Mouse (Mus musculus) heart, embryonic 15.5 days (tissue): Measurements from ENCODE around the gene Grip1. TPM values are rescaled to one million over a fixed set of nuclear protein-coding genes. Genes with fewer than 3 reads are reported as not detected.
"Not testable (repeated sequence)": the region's sequence is repeated elsewhere in the genome, so short reads cannot be mapped to it uniquely, and the experiment has no call there.

Experiments used
- ATAC-seq: fragments of 200-750 bp; cut with Nextera tagmentation; replicated peaks from 2 replicates; pipeline ENCODE4 v1.8.0; 2017; ENCODE audit warnings: low read depth, moderate TSS enrichment; ENCODE audit not compliant: insufficient number of reproducible peaks, insufficient read depth, low FRiP score
- H3K27ac ChIP-seq: fragments of 300-500 bp; sonication (generic); 2 replicates; pipeline ENCODE4 v1.5.1; 2015; ENCODE audit warnings: mild to moderate bottlenecking, inconsistent platforms
- H3K27me3 ChIP-seq: fragments of 300-500 bp; sonication (generic); 2 replicates; pipeline ENCODE4 v1.6.1; 2015; ENCODE audit warnings: inconsistent platforms
- H3K36me3 ChIP-seq: fragments of 300-500 bp; sonication (generic); 2 replicates; pipeline ENCODE4 v1.6.1; 2015; ENCODE audit warnings: mild to moderate bottlenecking, inconsistent platforms
- H3K4me1 ChIP-seq: fragments of 300-500 bp; sonication (generic); replicated peaks from 2 replicates; pipeline ENCODE4 v1.6.1; 2015; ENCODE audit warnings: inconsistent platforms
- H3K4me2 ChIP-seq: fragments of 300-500 bp; sonication (generic); 2 replicates; pipeline ENCODE4 v1.6.1; 2015; ENCODE audit warnings: inconsistent platforms, mild to moderate bottlenecking, moderate library complexity
- H3K4me3 ChIP-seq: fragments of 300-500 bp; sonication (generic); 2 replicates; pipeline ENCODE4 v1.5.1; 2015; ENCODE audit warnings: mild to moderate bottlenecking, inconsistent platforms
- H3K9ac ChIP-seq: fragments of 300-500 bp; sonication (generic); 2 replicates; pipeline ENCODE4 v1.6.1; 2015; ENCODE audit warnings: mild to moderate bottlenecking, inconsistent platforms
- H3K9me3 ChIP-seq: fragments of 300-500 bp; sonication (generic); replicated peaks from 2 replicates; pipeline ENCODE4 v1.6.1; 2016; ENCODE audit warnings: inconsistent platforms
- WGBS: fragments of 180-500 bp; shearing (Covaris S2); methylation state at CpG from one replicate; pipeline ENCODE4 v1.1.7; 2015; ENCODE audit warnings: mixed read lengths; 5-methylcytosine and 5-hydroxymethylcytosine counted together
- polyA plus RNA-seq: library from polyadenylated mRNA; unstranded; fragments of >200 nt; fragmentation: Nextera tagmentation; extraction: Ambion mirVana; gene quantifications from 2 replicates; pipeline ENCODE4 v1.2.1, GENCODE M21; 2015

Gene Grip1
- polyA plus RNA-seq, 1 experiment from 2014 or later, result 1.5 TPM

DNA sequence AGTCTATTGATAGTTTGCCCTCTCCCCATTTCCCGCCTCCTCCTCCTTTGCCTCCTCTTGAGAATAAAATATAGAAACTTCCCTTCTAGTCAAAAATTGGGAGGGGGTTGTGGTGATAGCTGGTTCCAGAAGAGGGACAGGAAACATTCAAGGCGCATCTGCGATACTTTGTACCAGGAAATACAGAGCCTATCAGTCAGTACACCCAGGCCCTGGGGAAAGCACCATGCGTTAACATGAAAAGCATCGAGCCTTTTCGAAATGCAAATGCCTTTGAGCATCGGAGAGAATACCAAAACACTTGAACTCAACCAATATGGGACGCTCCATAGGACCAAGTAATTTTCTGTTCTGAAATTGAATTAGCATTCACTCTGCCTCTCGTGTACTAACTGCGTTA lies 612.7 kb downstream of the Grip1 start:
- Histone ChIP-seq H3K9me3 (no peaks in the 10 kb centered on the region), H3K36me3 (no peaks in the 10 kb centered on the region), H3K4me1 (peaks cover 5% of the 10 kb centered on the region; the same call in 1 of the 2 replicates), H3K4me3 (no peak overlapping the region), H3K9ac (no peak overlapping the region), H3K4me2 (no peak overlapping the region), H3K27me3 (no peaks in the 10 kb centered on the region), H3K27ac (no peak overlapping the region)
- no peak for ATAC-seq
- 88% methylated on average over 10 of the region's 10 CpGs for WGBS

DNA sequence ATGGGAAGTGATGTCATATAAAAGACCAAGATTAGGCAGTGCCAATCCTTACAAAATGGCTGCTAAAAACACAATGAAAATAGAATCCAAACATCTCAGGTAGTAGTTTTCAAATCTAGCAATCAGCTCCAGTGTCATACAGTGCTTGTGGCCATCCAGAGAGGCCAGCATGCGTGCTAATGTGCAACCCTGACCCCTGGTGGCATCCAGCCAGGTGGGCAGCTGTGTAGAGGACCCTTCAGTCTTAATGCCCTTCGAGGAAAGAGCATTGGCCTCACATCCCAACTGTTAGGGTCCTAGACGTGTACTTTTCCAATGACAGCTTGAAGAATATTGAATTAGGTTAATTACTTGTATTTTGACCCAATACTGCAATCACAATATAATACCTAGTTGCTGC lies 624.2 kb downstream of the Grip1 start:
- Histone ChIP-seq H3K9ac (no peak overlapping the region), H3K9me3 (no peaks in the 10 kb centered on the region), H3K27me3 (no peaks in the 10 kb centered on the region), H3K4me3 (no peak overlapping the region), H3K27ac (no peak overlapping the region), H3K36me3 (no peaks in the 10 kb centered on the region), H3K4me2 (no peak overlapping the region), H3K4me1 (no peaks in the 10 kb centered on the region)
- WGBS, result 77% methylated on average over 3 of the region's 3 CpGs
- ATAC-seq, result no peak

DNA sequence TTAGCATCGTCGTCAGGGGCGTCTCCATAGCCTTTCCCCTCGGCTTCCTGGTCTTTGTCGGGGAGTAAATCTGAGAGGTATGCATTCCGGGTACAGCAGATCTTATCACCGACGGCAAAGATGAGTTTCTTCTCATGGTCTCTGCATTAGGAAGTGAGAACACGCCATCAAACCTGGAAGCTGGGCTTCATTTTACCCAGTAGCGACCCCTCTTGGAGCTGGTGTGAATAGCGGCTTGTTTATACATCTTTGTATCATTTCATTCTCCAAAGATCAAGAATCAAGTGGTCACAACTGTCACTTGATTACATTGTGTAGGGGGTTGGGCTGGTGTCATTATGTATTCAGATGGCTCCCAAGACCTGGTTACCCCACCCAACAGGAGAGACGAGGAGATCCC lies 638.9 kb downstream of the Grip1 start:
- WGBS, result 83% methylated on average over 12 of the region's 12 CpGs
- H3K27ac ChIP-seq, result no peak overlapping the region
- no peak overlapping the region for H3K4me3 ChIP-seq
- no peak for ATAC-seq
- no peak overlapping the region for H3K4me2 ChIP-seq
- H3K9ac ChIP-seq, result no peak overlapping the region
- peaks cover 43% of the 10 kb centered on the region for H3K36me3 ChIP-seq
- H3K9me3 ChIP-seq, result no peaks in the 10 kb centered on the region
- H3K4me1 ChIP-seq, result no peaks in the 10 kb centered on the region
- no peaks in the 10 kb centered on the region for H3K27me3 ChIP-seq

DNA sequence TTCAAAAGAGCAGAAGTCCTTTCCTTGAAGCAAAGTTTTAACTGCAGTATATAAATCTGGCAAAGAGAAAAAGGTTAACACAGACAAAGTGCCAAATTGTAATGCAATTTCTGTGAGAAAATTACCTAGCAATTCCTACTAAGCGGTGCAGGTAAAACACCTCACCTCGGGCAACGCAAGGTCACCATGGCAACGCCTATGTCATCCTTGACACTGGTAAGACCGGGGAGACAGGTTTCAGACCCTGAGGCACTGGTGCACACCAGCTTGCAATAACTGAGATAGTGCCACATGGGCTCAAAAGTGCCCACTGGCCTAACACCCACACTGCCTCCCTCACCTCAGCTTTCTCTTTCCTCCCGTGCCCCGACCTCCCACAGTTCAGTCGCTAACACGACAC lies 641.5 kb downstream of the Grip1 start:
- Histone ChIP-seq H3K36me3 (peaks cover 34% of the 10 kb centered on the region), H3K9ac (no peak overlapping the region), H3K4me2 (no peak overlapping the region), H3K9me3 (no peaks in the 10 kb centered on the region), H3K27ac (no peak overlapping the region), H3K4me3 (no peak overlapping the region), H3K4me1 (no peaks in the 10 kb centered on the region), H3K27me3 (no peaks in the 10 kb centered on the region)
- WGBS, result 91% methylated on average over 9 of the region's 9 CpGs
- ATAC-seq, result no peak

DNA sequence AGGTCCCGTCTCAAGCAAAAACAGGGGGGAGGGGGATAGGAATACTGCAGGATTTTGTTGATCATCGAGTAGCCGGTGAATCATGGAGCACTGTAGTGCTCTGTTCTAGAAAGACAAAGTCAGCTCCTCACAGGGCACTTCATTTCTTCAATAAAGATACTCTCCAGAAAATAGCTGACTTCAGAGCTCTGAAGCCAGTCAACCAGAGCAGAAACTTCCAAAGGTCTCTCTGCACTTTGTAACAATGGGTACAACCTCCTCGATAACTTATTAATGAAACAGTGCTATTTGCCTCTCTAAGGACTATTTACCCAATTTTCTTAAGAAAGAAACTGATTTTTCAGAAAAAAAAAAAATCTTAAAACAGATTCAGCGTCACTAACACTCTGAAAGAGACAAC lies 642.1 kb downstream of the Grip1 start:
- ATAC-seq, result no peak
- Histone ChIP-seq H3K36me3 (peaks cover 35% of the 10 kb centered on the region), H3K9ac (no peak overlapping the region)

DNA sequence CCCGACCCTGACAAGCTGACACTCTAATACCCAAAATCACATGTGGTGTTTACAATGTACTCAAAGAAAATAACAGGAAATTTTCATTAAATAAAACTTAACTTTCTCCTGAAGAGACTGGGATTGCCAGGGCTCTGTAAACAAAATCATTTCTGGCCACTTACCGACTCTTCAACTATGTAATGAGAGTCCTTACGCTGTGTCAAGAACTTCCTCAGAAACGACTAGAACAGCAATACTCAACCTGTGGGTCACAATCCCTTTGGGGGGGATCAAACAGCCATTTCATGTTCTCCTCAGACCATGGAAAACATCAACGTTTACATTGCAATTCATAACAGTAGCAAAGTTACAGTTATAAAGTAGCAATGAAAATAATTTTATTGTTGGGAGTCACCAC lies 643.9 kb downstream of the Grip1 start:
- H3K9me3 ChIP-seq, result no peaks in the 10 kb centered on the region
- no peak overlapping the region for H3K4me3 ChIP-seq
- 86% methylated on average over 5 of the region's 5 CpGs for WGBS
- no peak overlapping the region for H3K9ac ChIP-seq
- peaks cover 41% of the 10 kb centered on the region for H3K36me3 ChIP-seq
- H3K4me1 ChIP-seq, result no peaks in the 10 kb centered on the region
- ATAC-seq, result no peak
- no peak overlapping the region for H3K4me2 ChIP-seq
- H3K27ac ChIP-seq, result no peak overlapping the region
- no peaks in the 10 kb centered on the region for H3K27me3 ChIP-seq

More for the DNA sequence above, 642.1 kb downstream of the Grip1 start:
- no peak overlapping the region for H3K4me2 ChIP-seq
- H3K27me3 ChIP-seq, result no peaks in the 10 kb centered on the region
- WGBS, result 94% methylated on average over 5 of the region's 5 CpGs
- H3K4me3 ChIP-seq, result no peak overlapping the region
- H3K4me1 ChIP-seq, result no peaks in the 10 kb centered on the region
- no peak overlapping the region for H3K27ac ChIP-seq
- H3K9me3 ChIP-seq, result no peaks in the 10 kb centered on the region

DNA sequence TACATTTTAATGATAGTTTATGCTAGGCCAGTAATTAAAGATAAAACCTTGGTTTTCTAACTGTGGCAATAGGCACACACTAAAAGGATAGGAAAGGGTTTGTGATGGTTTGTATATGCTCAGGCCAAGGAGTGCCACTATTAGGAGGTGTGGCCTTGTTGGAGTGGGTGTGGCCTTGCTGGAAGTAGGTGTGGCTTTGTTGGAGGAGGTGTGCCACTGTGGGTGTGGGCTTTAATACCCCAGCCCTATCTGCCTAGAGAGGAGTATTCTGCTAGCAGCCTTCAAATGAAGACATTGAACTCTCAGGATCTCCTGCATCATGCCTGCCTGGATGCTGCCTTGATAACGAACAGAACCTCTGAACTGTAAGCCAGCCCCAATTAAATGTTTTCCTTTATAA lies 647.2 kb downstream of the Grip1 start:
- Histone ChIP-seq H3K27ac (no peak overlapping the region), H3K27me3 (no peaks in the 10 kb centered on the region), H3K9me3 (no peaks in the 10 kb centered on the region), H3K4me2 (no peak overlapping the region), H3K4me1 (peaks cover 2% of the 10 kb centered on the region; the same call in 1 of the 2 replicates), H3K36me3 (peaks cover 35% of the 10 kb centered on the region), H3K4me3 (no peak overlapping the region), H3K9ac (no peak overlapping the region)
- 90% methylated on average over 1 of the region's 1 CpGs for WGBS
- ATAC-seq, result no peak

DNA sequence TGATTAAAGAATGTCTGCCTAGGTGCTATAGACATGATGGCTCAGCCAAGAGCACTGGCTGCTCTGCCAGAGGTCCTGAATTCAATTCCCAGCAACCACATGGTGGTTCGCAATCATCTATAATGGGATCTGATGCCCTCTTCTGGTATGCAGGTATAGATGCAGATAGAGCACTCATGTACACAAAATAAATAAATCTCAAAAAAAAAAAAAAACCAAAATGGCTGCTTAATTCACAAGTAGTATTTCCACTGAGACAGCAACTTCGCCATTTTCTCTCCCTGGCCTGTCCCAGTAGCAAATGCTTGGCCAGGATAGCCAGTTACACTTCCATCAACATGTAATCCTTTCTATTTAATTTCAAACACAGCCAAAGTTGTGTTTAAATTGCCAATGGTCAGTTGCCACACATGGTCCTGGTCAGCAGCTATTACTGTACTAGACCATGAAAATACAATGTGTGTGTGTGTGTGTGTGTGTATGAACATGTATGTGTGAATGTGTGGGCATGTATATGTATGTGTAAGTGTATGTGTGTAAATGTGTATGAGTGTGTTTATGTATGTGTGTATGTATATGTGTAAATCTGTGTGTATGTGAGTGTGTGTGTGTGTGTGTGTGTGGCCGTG lies 658.2 kb downstream of the Grip1 start:
- peak overlapping the region; percentile 89 for H3K27ac ChIP-seq
- peak overlapping the region; percentile 72 for H3K4me3 ChIP-seq
- no peak for ATAC-seq
- H3K9ac ChIP-seq, result peak overlapping the region; percentile 59; the same call in 1 of the 2 replicates
- H3K36me3 ChIP-seq, result peaks cover 8% of the 10 kb centered on the region; the same call in 1 of the 2 replicates
- no peaks in the 10 kb centered on the region for H3K9me3 ChIP-seq
- H3K4me1 ChIP-seq, result no peaks in the 10 kb centered on the region
- H3K27me3 ChIP-seq, result no peaks in the 10 kb centered on the region
- peak overlapping the region; percentile 68 for H3K4me2 ChIP-seq
- WGBS, result 75% methylated on average over 3 of the region's 3 CpGs

DNA sequence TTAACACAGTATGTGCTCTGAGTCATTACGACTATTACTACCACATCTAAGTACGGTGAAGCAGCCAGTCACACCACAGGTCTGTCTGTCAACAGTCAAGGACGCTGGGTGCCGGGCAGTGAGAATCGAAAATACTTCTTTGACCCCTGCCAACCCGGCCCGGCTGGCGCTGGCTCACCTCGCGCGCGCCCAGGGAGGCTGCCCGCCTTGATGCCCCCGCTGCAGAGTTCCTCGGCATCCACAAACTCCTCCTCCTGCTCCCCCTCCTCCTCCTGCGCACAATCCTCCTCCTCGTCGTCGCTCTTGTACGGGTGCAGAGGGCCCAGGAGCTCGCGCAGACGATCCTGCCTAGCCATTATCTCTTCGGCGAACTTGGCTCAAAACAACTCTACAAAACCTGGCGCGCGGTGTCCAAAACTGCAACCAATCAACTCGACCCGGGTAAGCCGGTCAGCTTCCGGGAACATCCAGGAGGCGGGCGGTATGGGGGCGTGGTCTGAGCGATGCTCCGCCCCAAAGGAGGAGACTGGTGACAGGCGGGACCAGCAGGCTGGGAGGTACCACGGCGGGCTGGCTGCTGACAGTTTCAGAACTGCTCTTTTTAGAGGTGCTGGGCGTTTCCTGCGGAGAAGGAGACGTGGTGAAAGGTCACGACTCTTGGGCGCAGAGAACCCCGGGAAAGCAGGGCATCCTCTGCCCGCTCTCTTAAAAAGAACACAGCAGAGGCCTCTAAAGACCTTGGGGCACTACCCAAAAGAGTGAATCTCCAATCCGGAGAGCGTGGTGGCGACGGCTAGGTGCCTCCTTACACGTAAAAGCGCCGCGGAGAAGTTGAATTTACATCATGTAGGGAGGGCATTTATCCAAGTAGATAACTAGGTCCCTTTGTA lies 659.1 kb downstream of the Grip1 start, which contains the start of gene Helb:
Helb (minus strand) TSS at position 481 of the 890 bp plus-strand sequence.
- Histone ChIP-seq H3K4me2 (peak within 1 kb of the TSS; percentile 68), H3K4me1 (no peaks in the 10 kb centered on the region), H3K27me3 (no peaks in the 10 kb centered on the region), H3K9ac (peak within 1 kb of the TSS; percentile 59), H3K36me3 (peaks cover 8% of the 10 kb centered on the region; the same call in 1 of the 2 replicates), H3K9me3 (no peaks in the 10 kb centered on the region), H3K4me3 (peak within 1 kb of the TSS; percentile 72), H3K27ac (peak within 1 kb of the TSS; percentile 89)
- ATAC-seq, result peak; percentile 99
- under 1% methylated on average over 55 of the region's 55 CpGs for WGBS

DNA sequence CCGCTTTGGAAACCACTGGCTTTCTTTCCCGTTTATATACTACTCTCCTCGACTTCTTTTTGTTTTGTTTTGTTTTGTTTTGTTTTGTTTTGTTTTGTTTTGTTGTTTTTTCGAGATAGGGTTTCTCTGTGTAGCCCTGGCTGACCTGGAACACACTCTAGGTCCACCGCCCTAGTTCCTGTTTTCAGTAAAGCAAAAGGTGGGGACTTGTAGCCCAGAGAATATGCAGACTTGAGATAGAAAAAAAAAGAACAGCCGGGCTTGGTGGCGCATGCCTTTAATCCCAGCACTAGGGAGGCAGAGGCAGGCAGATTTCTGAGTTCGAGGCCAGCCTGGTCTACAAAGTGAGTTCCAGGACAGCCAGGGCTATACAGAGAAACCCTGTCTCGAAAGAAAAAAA lies 659.9 kb downstream of the Grip1 start:
- H3K27ac ChIP-seq, result 0 out of 2 replicates have a peak overlapping the region, but pooled peaks have one; percentile 89

DNA sequence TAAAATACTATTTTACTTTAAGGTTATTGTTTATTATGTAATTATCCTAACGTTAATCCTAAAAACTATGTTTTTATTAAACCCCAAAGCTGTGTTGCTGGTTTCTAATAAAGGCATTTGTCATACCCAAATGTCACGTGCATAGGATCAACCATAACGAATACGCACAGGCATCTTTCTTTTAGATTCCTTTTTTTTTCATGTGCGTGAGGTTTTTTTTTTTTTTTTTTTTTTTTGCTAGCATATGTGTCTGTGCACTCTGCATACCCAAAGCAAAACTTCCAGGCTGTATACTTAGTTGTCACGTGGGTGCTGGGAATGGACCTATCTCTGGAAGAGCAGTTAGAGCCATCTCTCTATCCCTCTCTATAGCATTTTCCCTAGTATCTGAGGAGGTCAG lies 660.4 kb downstream of the Grip1 start:
- Histone ChIP-seq H3K27me3 (no peaks in the 10 kb centered on the region), H3K36me3 (peaks cover under 1% of the 10 kb centered on the region; the same call in 1 of the 2 replicates), H3K4me1 (no peaks in the 10 kb centered on the region), H3K9me3 (no peaks in the 10 kb centered on the region), H3K4me3 (no peak overlapping the region), H3K9ac (no peak overlapping the region), H3K4me2 (no peak overlapping the region), H3K27ac (no peak overlapping the region)
- no peak for ATAC-seq
- 83% methylated on average over 6 of the region's 6 CpGs for WGBS

More for the DNA sequence above, 659.9 kb downstream of the Grip1 start:
- Histone ChIP-seq H3K4me2 (peak overlapping the region; percentile 68), H3K4me3 (peak overlapping the region; percentile 72), H3K9ac (0 out of 2 replicates have a peak overlapping the region, but pooled peaks have one; percentile 16)
- 63% methylated on average over 9 of the region's 9 CpGs for WGBS
- ATAC-seq, H3K27me3 ChIP-seq, H3K9me3 ChIP-seq, H3K4me1 ChIP-seq, H3K36me3 ChIP-seq: not testable (repeated sequence)
